ENCODE assay signal across 8 mouse cellular contexts in the genomic region with DNA sequence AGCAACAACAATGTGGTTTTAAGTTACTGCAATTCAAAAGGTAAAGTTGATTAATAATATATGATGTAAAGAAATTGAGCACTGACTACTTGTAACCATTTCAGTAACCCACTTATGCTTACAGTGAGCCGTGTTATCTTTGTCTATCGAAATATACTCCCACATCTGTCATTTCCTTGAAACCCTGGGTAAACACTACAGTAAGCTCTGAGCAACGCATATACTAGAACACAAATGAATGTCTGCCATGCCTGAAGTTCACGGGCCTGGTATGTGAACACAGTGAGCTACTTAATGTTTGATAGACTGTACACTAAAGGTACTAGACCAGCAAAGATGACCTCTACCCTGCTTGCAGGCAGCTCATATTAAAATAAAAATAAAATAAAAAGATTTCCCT. TPM values are rescaled to one million over a fixed set of nuclear protein-coding genes. Genes with fewer than 3 reads are reported as not detected.
DNase-seq lines count a peak whose midpoint lies in the region; ATAC-seq and TF ChIP-seq lines count a peak whose summit lies in the region.

No protein-coding gene starts in this region.

- DNase-seq in gastrocnemius, adult 2 months = no peak
- no peak for DNase-seq in gastrocnemius, postnatal 36 days
- no peak for DNase-seq in lung, postnatal 14 days
- no peak for DNase-seq in retina, embryonic 14.5 days (ENCODE audit: low spot score)
- no peak for DNase-seq in yolk sac, embryonic 10.5 days (ENCODE audit: low spot score)

- intact Hi-C loops in gastrocnemius, adult 2 months (cut with DNase I) = loop anchor here (2.0 kb wide), 1 partner anchor 136 kb away; no protein-coding TSS in a partner anchor
- intact Hi-C loops in gastrocnemius, postnatal 36 days (cut with DNase I) = loop anchor here (5.0 kb wide), 1 partner anchor 35 kb away; no protein-coding TSS in a partner anchor

- TF ChIP-seq CTCF in gastrocnemius, adult 2 months (IDR thresholded peaks at IDR 0.05) = no peak
- no peak for TF ChIP-seq CTCF in intestine, postnatal 0 days (IDR thresholded peaks at IDR 0.05; ENCODE audit: low read depth)

- H3K9ac ChIP-seq in lung, embryonic 16.5 days (ENCODE audit: low read length) = no peak overlapping the region
- H3K9ac ChIP-seq in intestine, postnatal 0 days (ENCODE audit: low read depth, low read length) = no peak overlapping the region
- peak overlapping the region; percentile 48; the same call in 1 of the 2 replicates for H3K9ac ChIP-seq in stomach, embryonic 16.5 days (ENCODE audit: low read length)

- 19% methylated on average over 4 of the region's 4 CpGs for WGBS in lung, embryonic 16.5 days
- 14% methylated on average over 4 of the region's 4 CpGs for WGBS in intestine, postnatal 0 days
- 21% methylated on average over 4 of the region's 4 CpGs for WGBS in stomach, embryonic 16.5 days

- H3K9me3 ChIP-seq in lung, embryonic 16.5 days (ENCODE audit: control insufficient read depth, low read length) = no peaks in the 10 kb centered on the region
- H3K9me3 ChIP-seq in intestine, postnatal 0 days (ENCODE audit: control insufficient read depth) = no peaks in the 10 kb centered on the region
- no peaks in the 10 kb centered on the region for H3K9me3 ChIP-seq in stomach, embryonic 16.5 days (replicated peaks; ENCODE audit: control insufficient read depth, low read length)

- no peak for ATAC-seq in lung, embryonic 16.5 days (ENCODE audit: low read depth)
- ATAC-seq in intestine, postnatal 0 days = no peak
- no peak for ATAC-seq in stomach, embryonic 16.5 days (ENCODE audit: insufficient read depth, low FRiP score)

- H3K4me3 ChIP-seq in gastrocnemius, adult 2 months = peak overlapping the region; percentile 95
- peak overlapping the region; percentile 14 for H3K4me3 ChIP-seq in lung, embryonic 16.5 days (ENCODE audit: low read length)
- H3K4me3 ChIP-seq in intestine, postnatal 0 days (ENCODE audit: low read depth, low read length) = peak overlapping the region; percentile 97
- peak overlapping the region; percentile 22; the same call in 1 of the 2 replicates for H3K4me3 ChIP-seq in stomach, embryonic 16.5 days (replicated peaks; ENCODE audit: low read length)

- H3K36me3 ChIP-seq in lung, embryonic 16.5 days (ENCODE audit: control insufficient read depth, insufficient read depth, low read length) = no peaks in the 10 kb centered on the region
- no peaks in the 10 kb centered on the region for H3K36me3 ChIP-seq in intestine, postnatal 0 days (ENCODE audit: control insufficient read depth, insufficient read depth)
- H3K36me3 ChIP-seq in stomach, embryonic 16.5 days (ENCODE audit: control insufficient read depth, insufficient read depth, low read length) = no peaks in the 10 kb centered on the region

- H3K27me3 ChIP-seq in lung, embryonic 16.5 days (ENCODE audit: control insufficient read depth, insufficient read depth, low read depth, low read length) = no peaks in the 10 kb centered on the region
- no peaks in the 10 kb centered on the region for H3K27me3 ChIP-seq in intestine, postnatal 0 days (replicated peaks; ENCODE audit: control insufficient read depth, insufficient read depth, low read length)
- H3K27me3 ChIP-seq in stomach, embryonic 16.5 days (ENCODE audit: control insufficient read depth, insufficient read depth, low read length) = no peaks in the 10 kb centered on the region

- peak overlapping the region; percentile 48 for H3K4me2 ChIP-seq in lung, embryonic 16.5 days (ENCODE audit: low read depth, low read length)
- H3K4me2 ChIP-seq in intestine, postnatal 0 days (replicated peaks; ENCODE audit: low read depth) = peak overlapping the region; percentile 66; the same call in 1 of the 2 replicates
- H3K4me2 ChIP-seq in stomach, embryonic 16.5 days (ENCODE audit: low read depth, low read length) = peak overlapping the region; percentile 89

- peaks cover 6% of the 10 kb centered on the region for H3K4me1 ChIP-seq in lung, embryonic 16.5 days (replicated peaks; ENCODE audit: control insufficient read depth, insufficient read depth, low read length)
- H3K4me1 ChIP-seq in intestine, postnatal 0 days (replicated peaks; ENCODE audit: control insufficient read depth, insufficient read depth, low read length) = 0 out of 2 replicates have a peak, but pooled peaks cover 3% of the 10 kb centered on the region
- peaks cover 13% of the 10 kb centered on the region for H3K4me1 ChIP-seq in stomach, embryonic 16.5 days (ENCODE audit: control insufficient read depth, insufficient read depth, low read length)

- peak overlapping the region; percentile 99 for H3K27ac ChIP-seq in gastrocnemius, adult 2 months
- H3K27ac ChIP-seq in lung, embryonic 16.5 days (ENCODE audit: low read length) = no peak overlapping the region
- H3K27ac ChIP-seq in intestine, postnatal 0 days (ENCODE audit: low read depth, low read length) = no peak overlapping the region
- no peak overlapping the region for H3K27ac ChIP-seq in stomach, embryonic 16.5 days (ENCODE audit: low read length)

RNA-seq across cellular contexts. Expression of a gene that starts 2.3 kb away (rescaled TPM):
- 10 to 100 TPM; 15.3 to 18.1 TPM for total RNA-seq in gastrocnemius, adult 2 months (2021)
- 10 to 100 TPM; 15.0 to 16.5 TPM for total RNA-seq in gastrocnemius, postnatal 36 days (2021)
- polyA plus RNA-seq in lung, embryonic 16.5 days (2015; fragmentation: Nextera tagmentation; extraction: Ambion mirVana) = 53.6 and 67.9 TPM in 2 replicates
- 103 and 120 TPM in 2 replicates for polyA plus RNA-seq in intestine, postnatal 0 days (2015; fragmentation: Nextera tagmentation; extraction: Ambion mirVana)
- polyA plus RNA-seq in stomach, embryonic 16.5 days (2015; fragmentation: Nextera tagmentation; extraction: Ambion mirVana) = 54.3 and 55.5 TPM in 2 replicates

Comparison
In these comparisons a context has a peak if more than half of its experiments do, and no peak if none do; other contexts are left out.
1. H3K4me3 ChIP-seq: peak in every context shown above with its lines; median percentile 97 in intestine, postnatal 0 days; 95 in gastrocnemius, adult 2 months; 22 in stomach, embryonic 16.5 days; 14 in lung, embryonic 16.5 days.